Mouse (Mus musculus) stomach, embryonic 14.5 days (tissue): ENCODE data around the gene St6gal2. TPM values are rescaled to one million over a fixed set of nuclear protein-coding genes. Genes with fewer than 3 reads are reported as not detected.
A peak's percentile ranks its signal among the peaks of the same experiment; 100 is the strongest.

Experiments
- ATAC-seq: fragments of 200-750 bp; cut with Nextera tagmentation; 2 replicates; pipeline ENCODE4 v1.8.0; 2017; ENCODE audit warnings: low read depth, moderate TSS enrichment; ENCODE audit not compliant: insufficient number of reproducible peaks, insufficient read depth, low FRiP score
- H3K27ac ChIP-seq: fragments of 300-500 bp; sonication (generic); 2 replicates; pipeline ENCODE4 v1.5.1; 2014; ENCODE audit warnings: mild to moderate bottlenecking, low read length, moderate library complexity, mixed read lengths
- H3K27me3 ChIP-seq: fragments of 300-500 bp; sonication (generic); 2 replicates; pipeline ENCODE4 v1.6.1; 2014; ENCODE audit warnings: low read length, control low read depth, mixed read lengths; ENCODE audit not compliant: control insufficient read depth, insufficient read depth
- H3K36me3 ChIP-seq: fragments of 300-500 bp; sonication (generic); 2 replicates; pipeline ENCODE4 v1.6.1; 2014; ENCODE audit warnings: mild to moderate bottlenecking, control low read depth, low read length, moderate library complexity, mixed read lengths; ENCODE audit not compliant: control insufficient read depth, insufficient read depth
- H3K4me1 ChIP-seq: fragments of 300-500 bp; sonication (generic); 2 replicates; pipeline ENCODE4 v1.6.1; 2014; ENCODE audit warnings: low read length, control low read depth, mixed read lengths; ENCODE audit not compliant: control insufficient read depth, insufficient read depth
- H3K4me2 ChIP-seq: fragments of 300-500 bp; sonication (generic); replicated peaks from 2 replicates; pipeline ENCODE4 v1.6.1; 2014; ENCODE audit warnings: low read depth, low read length, control low read depth
- H3K4me3 ChIP-seq: fragments of 300-500 bp; sonication (generic); 2 replicates; pipeline ENCODE4 v1.5.1; 2014; ENCODE audit warnings: low read depth, low read length, control low read depth
- H3K9ac ChIP-seq: fragments of 300-500 bp; sonication (generic); replicated peaks from 2 replicates; pipeline ENCODE4 v1.6.1; 2014; ENCODE audit warnings: low read depth, mild to moderate bottlenecking, control low read depth, low read length, moderate library complexity, mixed read lengths
- H3K9me3 ChIP-seq: fragments of 300-500 bp; sonication (generic); 2 replicates; pipeline ENCODE4 v1.6.1; 2016; ENCODE audit warnings: low read depth, low read length, control low read depth; ENCODE audit not compliant: control insufficient read depth
- WGBS: fragments of 180-500 bp; shearing (Covaris S2); extraction: QIAGEN DNeasy Blood & Tissue Kit; methylation state at CpG from one replicate; pipeline ENCODE4 v1.1.7; 2014; 5-methylcytosine and 5-hydroxymethylcytosine counted together
- polyA plus RNA-seq: library from polyadenylated mRNA; unstranded; fragments of >200 nt; fragmentation: Nextera tagmentation; extraction: Ambion mirVana; gene quantifications from 2 replicates; pipeline ENCODE4 v1.2.1, GENCODE M21; 2014

The St6gal2 gene
- polyA plus RNA-seq: 5.7 and 6.9 TPM in 2 replicates

DNA sequence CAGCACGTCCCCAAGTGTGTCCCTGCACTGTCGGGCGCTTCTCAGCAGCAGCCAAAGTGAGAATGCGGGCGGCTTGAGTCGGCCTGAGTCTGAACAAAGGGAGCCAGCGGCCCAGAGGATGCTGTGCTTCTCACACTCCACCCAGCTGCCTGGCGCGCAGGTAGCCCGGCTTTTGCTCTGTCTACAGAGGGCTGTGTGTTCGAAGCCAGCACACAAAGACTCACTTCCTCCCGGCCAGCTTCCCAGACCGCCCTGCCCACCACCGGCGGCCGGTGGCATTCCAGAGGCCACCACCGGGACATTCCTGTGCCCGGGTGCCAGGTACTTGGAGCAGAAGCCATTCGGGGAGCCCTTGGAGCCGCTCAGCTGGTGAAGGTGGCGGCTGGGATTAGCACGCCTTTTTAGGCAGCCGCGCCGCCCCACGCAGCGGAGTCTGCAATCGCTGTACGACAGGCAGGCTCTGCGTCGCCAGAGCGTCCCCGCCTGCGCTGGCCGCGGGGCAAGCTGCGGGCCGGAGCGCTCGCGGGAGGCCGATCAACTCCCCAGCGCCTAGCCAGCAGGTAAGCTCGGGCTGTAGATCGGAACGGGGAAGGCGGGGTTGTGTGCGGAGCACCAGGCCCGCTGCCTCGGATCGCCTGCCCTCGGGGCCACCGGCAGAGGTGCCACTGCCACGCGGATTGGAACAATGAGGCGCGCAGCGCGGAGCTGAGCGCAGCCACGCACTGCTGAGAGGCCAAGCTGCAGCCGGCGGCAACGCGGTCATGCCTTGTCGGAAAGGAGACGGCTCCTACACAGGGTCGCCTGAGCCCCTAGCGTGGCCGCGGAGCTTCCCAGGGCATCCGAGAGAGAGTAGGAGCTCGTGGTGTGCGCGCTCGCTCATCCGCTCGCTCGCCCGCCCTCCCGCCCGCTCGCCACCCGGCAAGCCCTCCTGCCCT lies at the start of gene St6gal2:
Gene St6gal2 (plus strand): TSS at position 133 of the 935 bp plus-strand sequence.
- peaks cover 11% of the 10 kb centered on the region for H3K27me3 ChIP-seq
- no peaks in the 10 kb centered on the region for H3K36me3 ChIP-seq
- under 1% methylated on average over 83 of the region's 84 CpGs for WGBS
- peak within 1 kb of the TSS; percentile 61 for H3K4me3 ChIP-seq
- no peaks in the 10 kb centered on the region for H3K4me1 ChIP-seq
- ATAC-seq: peak; percentile 82
- no peak within 1 kb of the TSS for H3K27ac ChIP-seq
- H3K9me3 ChIP-seq: no peaks in the 10 kb centered on the region
- H3K4me2 ChIP-seq: peak within 1 kb of the TSS; percentile 93
- H3K9ac ChIP-seq: peak within 1 kb of the TSS; percentile 46

DNA sequence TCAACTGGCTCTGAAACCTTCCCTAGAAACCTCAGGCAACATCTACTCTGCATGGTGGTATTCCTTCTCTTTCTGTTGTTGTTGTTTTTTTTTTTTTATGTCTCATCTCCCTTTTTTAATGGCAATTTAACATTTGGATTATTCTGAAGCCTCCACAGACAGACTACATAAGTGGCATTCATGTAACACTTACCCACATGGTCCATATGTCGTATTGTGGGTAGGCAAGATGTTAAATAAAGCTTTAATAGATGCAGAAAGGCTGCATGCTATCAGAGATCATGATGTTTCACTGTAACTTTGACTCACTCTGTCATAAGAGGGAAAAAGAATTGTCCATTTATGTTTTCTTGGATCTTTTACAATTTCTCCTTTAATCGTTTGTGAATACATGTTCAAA lies 39.1 kb upstream of the St6gal2 start:
- Histone ChIP-seq H3K4me1 (no peaks in the 10 kb centered on the region), H3K27ac (no peak overlapping the region), H3K4me3 (no peak overlapping the region), H3K9ac (no peak overlapping the region), H3K4me2 (no peak overlapping the region), H3K36me3 (no peaks in the 10 kb centered on the region), H3K9me3 (no peaks in the 10 kb centered on the region), H3K27me3 (no peaks in the 10 kb centered on the region)
- 86% methylated on average over 2 of the region's 2 CpGs for WGBS
- ATAC-seq: no peak

DNA sequence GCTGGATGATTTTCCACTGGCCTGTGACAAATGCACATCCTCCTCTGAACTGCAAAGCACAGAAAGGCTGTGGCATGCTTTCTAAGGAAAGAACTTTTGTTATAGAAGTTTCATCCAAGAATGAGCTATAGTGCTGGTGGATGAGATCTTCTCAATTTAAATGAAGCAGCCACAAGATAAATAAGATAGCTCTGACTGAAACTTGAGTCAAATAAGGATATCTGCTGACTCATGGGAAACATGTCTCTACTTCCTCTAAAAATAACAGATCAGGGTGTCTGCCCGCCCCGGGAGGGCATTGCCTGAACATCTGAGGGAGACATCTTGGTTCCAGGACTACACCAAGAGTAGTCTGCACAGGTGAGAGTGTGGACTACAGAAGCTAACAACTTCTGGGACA lies 28.7 kb upstream of the St6gal2 start:
- Histone ChIP-seq H3K9me3 (no peaks in the 10 kb centered on the region), H3K27me3 (no peaks in the 10 kb centered on the region), H3K4me2 (no peak overlapping the region), H3K4me1 (no peaks in the 10 kb centered on the region), H3K9ac (no peak overlapping the region), H3K4me3 (no peak overlapping the region), H3K36me3 (no peaks in the 10 kb centered on the region), H3K27ac (no peak overlapping the region)
- ATAC-seq: no peak
- WGBS: 80% methylated on average over 2 of the region's 2 CpGs

DNA sequence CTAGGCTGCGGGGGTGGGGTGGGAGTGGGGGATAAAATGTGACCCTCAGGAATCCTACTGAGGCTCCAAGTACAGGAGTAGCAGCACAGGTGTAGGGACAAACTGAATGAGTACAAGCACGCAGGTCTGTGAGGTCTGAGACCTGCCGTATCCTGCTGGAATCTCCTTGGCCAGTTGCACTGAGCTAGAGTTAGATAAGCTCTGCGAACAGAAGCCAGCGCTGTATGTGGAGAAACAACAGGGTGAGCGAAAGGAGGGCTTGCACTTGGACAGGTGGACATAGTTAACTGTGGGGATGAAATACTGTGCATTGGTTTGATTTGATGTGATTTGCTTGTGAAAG lies 974 bp downstream of the St6gal2 start:
- H3K9ac ChIP-seq: peak overlapping the region; percentile 46
- no peaks in the 10 kb centered on the region for H3K9me3 ChIP-seq
- H3K4me2 ChIP-seq: peak overlapping the region; percentile 93
- no peaks in the 10 kb centered on the region for H3K4me1 ChIP-seq
- ATAC-seq: peak; percentile 67; the same call in 1 of the 2 replicates
- WGBS: 2% methylated on average over 6 of the region's 6 CpGs
- H3K4me3 ChIP-seq: peak overlapping the region; percentile 61
- H3K27me3 ChIP-seq: peaks cover 11% of the 10 kb centered on the region
- H3K36me3 ChIP-seq: no peaks in the 10 kb centered on the region
- no peak overlapping the region for H3K27ac ChIP-seq

DNA sequence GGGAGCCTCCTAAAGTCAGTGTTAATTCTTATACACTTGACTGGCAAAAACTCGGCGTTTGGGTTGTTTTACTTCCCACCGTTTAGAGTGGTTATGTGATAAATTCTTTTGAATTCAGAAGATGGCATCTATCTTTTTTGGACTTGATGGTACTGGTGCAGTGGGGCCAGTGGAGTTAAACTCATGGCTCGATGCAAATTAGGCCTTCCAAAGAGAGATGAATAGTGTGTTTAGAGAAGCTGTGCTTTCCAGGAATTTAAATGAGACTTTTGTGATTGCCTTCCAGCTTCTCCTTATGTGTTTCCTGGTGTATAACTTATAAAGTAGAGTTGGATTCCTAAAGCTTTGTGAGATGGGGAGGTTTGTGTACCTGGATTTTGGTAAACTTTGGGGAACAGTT lies 1.5 kb downstream of the St6gal2 start:
- 28% methylated on average over 4 of the region's 4 CpGs for WGBS
- H3K27ac ChIP-seq: no peak overlapping the region
- H3K9ac ChIP-seq: no peak overlapping the region
- H3K4me2 ChIP-seq: no peak overlapping the region
- peaks cover 11% of the 10 kb centered on the region for H3K27me3 ChIP-seq
- ATAC-seq: no peak
- no peaks in the 10 kb centered on the region for H3K9me3 ChIP-seq
- H3K36me3 ChIP-seq: no peaks in the 10 kb centered on the region
- no peak overlapping the region for H3K4me3 ChIP-seq
- no peaks in the 10 kb centered on the region for H3K4me1 ChIP-seq

DNA sequence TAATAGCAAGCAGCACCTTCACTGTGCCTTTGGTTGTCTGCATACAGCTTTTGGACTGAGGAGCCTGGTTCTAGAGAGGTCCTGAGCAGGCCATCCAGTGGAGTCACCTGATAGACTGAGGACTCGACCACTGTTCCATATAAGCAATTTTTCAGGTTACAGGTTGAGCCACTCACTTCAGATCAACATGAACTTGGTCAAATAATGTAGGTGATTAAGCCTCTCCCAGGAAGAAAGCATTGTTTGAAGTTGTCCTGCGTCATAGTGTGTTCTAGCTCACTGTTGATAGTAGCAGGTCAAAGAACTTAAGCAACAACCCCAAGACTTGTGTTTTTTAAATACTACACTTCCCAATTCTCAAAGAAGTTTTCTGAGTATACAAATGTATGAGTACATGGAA lies 5.8 kb downstream of the St6gal2 start:
- H3K27ac ChIP-seq: no peak overlapping the region
- no peak overlapping the region for H3K4me3 ChIP-seq
- no peak overlapping the region for H3K9ac ChIP-seq
- H3K4me1 ChIP-seq: no peaks in the 10 kb centered on the region
- no peaks in the 10 kb centered on the region for H3K36me3 ChIP-seq
- H3K4me2 ChIP-seq: no peak overlapping the region
- 54% methylated on average over 2 of the region's 2 CpGs for WGBS
- H3K27me3 ChIP-seq: 0 out of 2 replicates have a peak, but pooled peaks cover 3% of the 10 kb centered on the region
- H3K9me3 ChIP-seq: no peaks in the 10 kb centered on the region
- ATAC-seq: no peak

DNA sequence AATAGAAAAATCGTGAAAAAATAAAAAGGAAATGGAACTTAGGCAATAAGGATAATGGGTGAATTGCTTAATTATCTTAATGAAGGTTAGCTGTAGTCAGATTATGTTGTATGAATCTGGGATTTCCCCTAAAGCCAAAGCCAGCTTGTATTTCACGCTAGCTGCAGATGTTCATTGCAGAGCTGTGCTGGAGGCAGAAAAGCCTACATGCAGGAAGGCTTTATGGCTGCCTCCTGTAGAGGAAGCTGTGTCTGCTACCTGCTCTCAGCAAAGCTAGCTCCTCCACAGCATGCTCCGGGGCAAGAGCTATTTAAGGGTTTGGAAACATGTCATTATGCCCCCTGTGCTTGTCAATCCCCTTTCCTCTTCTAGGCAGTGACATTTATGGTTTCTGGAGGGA lies 9.3 kb downstream of the St6gal2 start:
- no peak for ATAC-seq
- Histone ChIP-seq H3K4me3 (no peak overlapping the region), H3K9ac (no peak overlapping the region), H3K9me3 (no peaks in the 10 kb centered on the region), H3K36me3 (no peaks in the 10 kb centered on the region), H3K27ac (no peak overlapping the region), H3K27me3 (no peaks in the 10 kb centered on the region), H3K4me1 (no peaks in the 10 kb centered on the region), H3K4me2 (no peak overlapping the region)
- WGBS: 75% methylated on average over 3 of the region's 3 CpGs

DNA sequence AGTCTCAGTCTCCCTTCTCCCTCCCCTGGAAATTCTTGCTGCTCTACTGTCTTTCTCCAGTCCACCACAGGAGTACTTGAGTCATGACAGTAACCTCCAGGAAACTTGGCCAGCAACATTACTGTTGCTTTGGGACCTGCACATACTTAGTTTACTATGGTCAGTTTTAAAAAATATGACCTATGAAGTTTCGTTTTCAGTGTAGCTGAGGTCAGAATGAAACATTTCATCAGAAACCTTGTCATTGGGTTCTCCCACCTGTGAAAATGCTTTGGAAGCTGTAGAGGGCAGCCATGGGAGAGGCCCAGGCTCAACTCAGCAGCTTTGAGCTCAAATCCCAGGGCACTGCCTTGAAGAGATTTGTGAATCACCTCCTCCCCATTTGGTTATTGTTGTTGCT lies 15.0 kb downstream of the St6gal2 start:
- H3K4me3 ChIP-seq: no peak overlapping the region
- H3K4me2 ChIP-seq: no peak overlapping the region
- no peaks in the 10 kb centered on the region for H3K27me3 ChIP-seq
- WGBS: 61% methylated on average over 1 of the region's 1 CpGs
- H3K27ac ChIP-seq: no peak overlapping the region
- no peaks in the 10 kb centered on the region for H3K9me3 ChIP-seq
- H3K36me3 ChIP-seq: no peaks in the 10 kb centered on the region
- no peak for ATAC-seq
- no peak overlapping the region for H3K9ac ChIP-seq
- H3K4me1 ChIP-seq: no peaks in the 10 kb centered on the region
